Mouse (Mus musculus) testis, adult 2 months (tissue): ENCODE data around the gene S100a11.

Experiments
- CTCF ChIP-seq: fragments of 200-500 bp; IDR thresholded peaks from 2 replicates; pipeline ENCODE4 v1.5.1; 2012; ENCODE audit warnings: low read depth, mild to moderate bottlenecking, inconsistent platforms, low read length, moderate library complexity; ENCODE audit not compliant: control insufficient read depth, insufficient read depth, insufficient replicate concordance
- POLR2A ChIP-seq: fragments of 200-500 bp; IDR thresholded peaks from 2 replicates; pipeline ENCODE4 v1.6.1; 2012; ENCODE audit warnings: low read depth, mild to moderate bottlenecking, inconsistent platforms, low read length, moderate library complexity; ENCODE audit not compliant: control insufficient read depth

DNA sequence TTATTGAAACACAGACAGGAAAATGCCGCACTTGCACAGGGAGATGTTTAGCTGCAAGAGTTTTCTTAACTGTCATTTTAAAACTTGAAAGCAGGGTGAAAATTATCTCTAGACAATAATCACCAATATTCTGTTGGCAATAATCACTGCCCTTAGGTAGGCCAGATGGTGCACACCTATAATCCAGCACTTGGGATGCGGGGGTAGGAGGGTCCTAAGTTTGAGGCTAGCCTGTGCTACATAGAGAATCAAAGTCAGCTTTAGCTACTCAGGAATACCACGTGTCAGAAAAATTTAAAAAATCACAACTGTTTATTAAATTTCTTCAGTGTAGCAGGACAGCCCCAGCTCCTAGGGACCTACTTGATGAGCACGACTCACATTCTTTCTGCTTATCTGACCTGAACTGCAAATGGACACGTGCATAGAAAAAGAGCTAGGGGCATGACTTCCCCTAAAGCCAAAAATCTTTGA lies 395 bp upstream of the S100a11 start:
- TF ChIP-seq CTCF (no peak), POLR2A (no peak)
